Mouse (Mus musculus): ENCODE results near the gene Lrrc4. TPM values are rescaled to one million over a fixed set of nuclear protein-coding genes. Genes with fewer than 3 reads are reported as not detected.

Lrrc4 gene
- polyA plus RNA-seq, 1 experiment: 51.6 TPM

DNA sequence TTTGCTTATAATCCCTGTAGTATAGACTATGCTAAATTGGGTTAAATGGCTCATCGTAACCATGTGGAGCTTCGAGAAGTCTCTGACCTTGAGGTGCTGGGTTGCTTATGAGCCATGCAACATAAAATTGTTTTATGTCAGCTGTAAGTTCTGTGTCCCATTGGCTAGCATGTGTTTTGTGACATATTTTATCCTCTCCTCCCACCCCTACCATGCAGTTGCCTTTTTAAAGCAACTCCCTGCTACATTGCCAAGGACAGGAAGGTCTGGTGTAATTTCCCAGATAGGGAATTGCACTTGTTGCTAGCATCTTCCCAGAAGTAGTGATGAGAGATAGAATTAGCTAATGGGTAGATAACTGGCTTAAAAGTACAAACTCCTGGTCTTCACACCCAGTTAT, 31.7 kb downstream of the Lrrc4 start:
- Histone ChIP-seq H3K4me1 (ENCODE audit: control insufficient read depth, insufficient read depth, low read length) (peaks cover 41% of the 10 kb centered on the region), H3K4me3 (replicated peaks; ENCODE audit: insufficient read depth, low read depth, low read length) (no peak overlapping the region), H3K27ac (ENCODE audit: insufficient read depth, low read length) (no peak overlapping the region; the same call in 1 of the 2 replicates), H3K27me3 (ENCODE audit: control insufficient read depth, insufficient read depth, low read length) (no peaks in the 10 kb centered on the region)
- TF ChIP-seq CTCF (IDR thresholded peaks at IDR 0.05; ENCODE audit: borderline replicate concordance, insufficient read depth, low read depth, low read length) (no peak), POLR2A (IDR thresholded peaks at IDR 0.05; ENCODE audit: borderline replicate concordance, insufficient read depth, low read length) (no peak)
- WGBS: 82% methylated on average over 2 of the region's 2 CpGs
- DNase-seq: peak in 1 of 2 experiments; percentile 15

GRCm38 (mm10) chr6:28795792-28796515, 35.6 kb downstream of the Lrrc4 start:
- WGBS: 72% methylated on average over 16 of the region's 16 CpGs
- Histone ChIP-seq H3K4me3 (replicated peaks; ENCODE audit: insufficient read depth, low read depth, low read length) (no peak overlapping the region), H3K27me3 (ENCODE audit: control insufficient read depth, insufficient read depth, low read length) (no peaks in the 10 kb centered on the region), H3K27ac (ENCODE audit: insufficient read depth, low read length) (peak overlapping the region; percentile 8; the same call in 1 of the 2 replicates), H3K4me1 (ENCODE audit: control insufficient read depth, insufficient read depth, low read length) (peaks cover 19% of the 10 kb centered on the region)
- TF ChIP-seq CTCF (IDR thresholded peaks at IDR 0.05; ENCODE audit: borderline replicate concordance, insufficient read depth, low read depth, low read length) (no peak), POLR2A (IDR thresholded peaks at IDR 0.05; ENCODE audit: borderline replicate concordance, insufficient read depth, low read length) (no peak)
- no peak for DNase-seq

DNA sequence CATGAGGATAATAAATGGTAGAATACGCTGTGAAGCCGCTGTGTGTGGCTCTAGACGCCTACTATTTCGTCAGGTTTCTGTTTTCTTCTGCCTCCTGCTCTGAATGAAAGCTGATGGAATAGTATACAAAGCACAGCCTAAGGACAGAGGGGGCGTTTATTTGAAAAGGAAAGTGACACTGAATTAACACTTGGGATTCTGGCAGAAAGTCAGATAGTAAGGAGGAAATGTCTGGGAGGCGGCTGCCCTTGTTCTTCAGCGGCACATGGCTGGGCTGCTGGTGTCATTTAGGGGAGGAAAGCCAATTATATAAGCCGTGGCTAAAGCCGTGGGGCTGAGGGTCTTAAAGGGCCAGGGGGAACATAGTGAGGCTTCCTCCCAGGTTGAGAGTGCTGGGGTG, 36.2 kb downstream of the Lrrc4 start:
- DNase-seq: no peak
- Histone ChIP-seq H3K4me3 (replicated peaks; ENCODE audit: insufficient read depth, low read depth, low read length) (no peak overlapping the region), H3K27ac (ENCODE audit: insufficient read depth, low read length) (peak overlapping the region; percentile 8; the same call in 1 of the 2 replicates), H3K4me1 (ENCODE audit: control insufficient read depth, insufficient read depth, low read length) (peaks cover 15% of the 10 kb centered on the region), H3K27me3 (ENCODE audit: control insufficient read depth, insufficient read depth, low read length) (no peaks in the 10 kb centered on the region)
- WGBS: 53% methylated on average over 9 of the region's 9 CpGs
- TF ChIP-seq POLR2A (IDR thresholded peaks at IDR 0.05; ENCODE audit: borderline replicate concordance, insufficient read depth, low read length) (no peak), CTCF (IDR thresholded peaks at IDR 0.05; ENCODE audit: borderline replicate concordance, insufficient read depth, low read depth, low read length) (no peak)

DNA sequence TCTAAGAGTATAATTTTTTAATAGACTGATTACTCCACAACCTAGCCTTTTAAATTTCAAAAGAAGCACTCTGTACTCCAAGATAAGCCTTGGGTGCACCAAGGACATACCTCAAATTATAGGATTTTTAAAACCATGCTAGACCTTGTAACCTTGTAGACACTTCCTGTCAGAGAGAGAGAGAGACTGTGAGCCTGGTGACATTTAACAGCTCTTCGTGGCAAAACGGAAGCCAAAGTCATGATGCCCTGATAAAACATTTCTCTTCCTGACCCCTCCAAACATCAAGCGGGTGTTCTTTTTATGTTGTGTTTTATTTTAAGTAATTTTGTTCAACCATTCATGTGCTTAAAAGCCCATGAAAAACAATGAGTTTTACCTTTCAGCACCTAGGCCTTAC, 39.7 kb downstream of the Lrrc4 start:
- 98% methylated on average over 3 of the region's 3 CpGs for WGBS
- no peak for DNase-seq
- no peak overlapping the region for H3K27ac ChIP-seq (ENCODE audit: insufficient read depth, low read length)
- TF ChIP-seq POLR2A (IDR thresholded peaks at IDR 0.05; ENCODE audit: borderline replicate concordance, insufficient read depth, low read length): no peak
- no peak for TF ChIP-seq CTCF (IDR thresholded peaks at IDR 0.05; ENCODE audit: borderline replicate concordance, insufficient read depth, low read depth, low read length)
- no peaks in the 10 kb centered on the region for H3K27me3 ChIP-seq (ENCODE audit: control insufficient read depth, insufficient read depth, low read length)
- peaks cover 12% of the 10 kb centered on the region for H3K4me1 ChIP-seq (ENCODE audit: control insufficient read depth, insufficient read depth, low read length)
- H3K4me3 ChIP-seq (replicated peaks; ENCODE audit: insufficient read depth, low read depth, low read length): no peak overlapping the region

- Histone ChIP-seq H3K27ac (ENCODE audit: insufficient read depth, low read length) (no peak overlapping the region), H3K4me1 (ENCODE audit: control insufficient read depth, insufficient read depth, low read length) (peaks cover 12% of the 10 kb centered on the region), H3K4me3 (replicated peaks; ENCODE audit: insufficient read depth, low read depth, low read length) (no peak overlapping the region), H3K27me3 (ENCODE audit: control insufficient read depth, insufficient read depth, low read length) (no peaks in the 10 kb centered on the region)
- WGBS: 75% methylated on average over 3 of the region's 3 CpGs
- TF ChIP-seq CTCF (IDR thresholded peaks at IDR 0.05; ENCODE audit: borderline replicate concordance, insufficient read depth, low read depth, low read length): no peak
- no peak for TF ChIP-seq POLR2A (IDR thresholded peaks at IDR 0.05; ENCODE audit: borderline replicate concordance, insufficient read depth, low read length)
- DNase-seq: no peak
Observed at GRCm38 (mm10) chr6:28791183-28791582, 40.4 kb downstream of the Lrrc4 start.

- Histone ChIP-seq H3K4me3 (replicated peaks; ENCODE audit: insufficient read depth, low read depth, low read length) (no peak overlapping the region), H3K4me1 (ENCODE audit: control insufficient read depth, insufficient read depth, low read length) (peaks cover 5% of the 10 kb centered on the region), H3K27me3 (ENCODE audit: control insufficient read depth, insufficient read depth, low read length) (no peaks in the 10 kb centered on the region), H3K27ac (ENCODE audit: insufficient read depth, low read length) (no peak overlapping the region)
- 78% methylated on average over 4 of the region's 4 CpGs for WGBS
- DNase-seq: no peak
- no peak for TF ChIP-seq CTCF (IDR thresholded peaks at IDR 0.05; ENCODE audit: borderline replicate concordance, insufficient read depth, low read depth, low read length)
- TF ChIP-seq POLR2A (IDR thresholded peaks at IDR 0.05; ENCODE audit: borderline replicate concordance, insufficient read depth, low read length): no peak
Observed at GRCm38 (mm10) chr6:28789685-28790084, 41.9 kb downstream of the Lrrc4 start.

- WGBS: 37% methylated on average over 6 of the region's 6 CpGs
- TF ChIP-seq POLR2A (IDR thresholded peaks at IDR 0.05; ENCODE audit: borderline replicate concordance, insufficient read depth, low read length): no peak
- TF ChIP-seq CTCF (IDR thresholded peaks at IDR 0.05; ENCODE audit: borderline replicate concordance, insufficient read depth, low read depth, low read length): no peak
- Histone ChIP-seq H3K4me1 (ENCODE audit: control insufficient read depth, insufficient read depth, low read length) (peaks cover 5% of the 10 kb centered on the region), H3K27me3 (ENCODE audit: control insufficient read depth, insufficient read depth, low read length) (no peaks in the 10 kb centered on the region), H3K4me3 (replicated peaks; ENCODE audit: insufficient read depth, low read depth, low read length) (no peak overlapping the region), H3K27ac (ENCODE audit: insufficient read depth, low read length) (peak overlapping the region; percentile 50; the same call in 1 of the 2 replicates)
- peak in 1 of 2 experiments; percentile 37 for DNase-seq
Observed at GRCm38 (mm10) chr6:28787133-28787532, 44.4 kb downstream of the Lrrc4 start.

GRCm38 (mm10) chr6:28785770-28786169, 45.8 kb downstream of the Lrrc4 start:
- WGBS: 94% methylated on average over 8 of the region's 8 CpGs
- TF ChIP-seq POLR2A (IDR thresholded peaks at IDR 0.05; ENCODE audit: borderline replicate concordance, insufficient read depth, low read length) (no peak), CTCF (IDR thresholded peaks at IDR 0.05; ENCODE audit: borderline replicate concordance, insufficient read depth, low read depth, low read length) (no peak)
- Histone ChIP-seq H3K4me1 (ENCODE audit: control insufficient read depth, insufficient read depth, low read length) (peaks cover 9% of the 10 kb centered on the region), H3K4me3 (replicated peaks; ENCODE audit: insufficient read depth, low read depth, low read length) (no peak overlapping the region), H3K27me3 (ENCODE audit: control insufficient read depth, insufficient read depth, low read length) (no peaks in the 10 kb centered on the region), H3K27ac (ENCODE audit: insufficient read depth, low read length) (no peak overlapping the region)
- no peak for DNase-seq

Measured in cerebellum, adult 2 months (tissue).